In the genomic region with DNA sequence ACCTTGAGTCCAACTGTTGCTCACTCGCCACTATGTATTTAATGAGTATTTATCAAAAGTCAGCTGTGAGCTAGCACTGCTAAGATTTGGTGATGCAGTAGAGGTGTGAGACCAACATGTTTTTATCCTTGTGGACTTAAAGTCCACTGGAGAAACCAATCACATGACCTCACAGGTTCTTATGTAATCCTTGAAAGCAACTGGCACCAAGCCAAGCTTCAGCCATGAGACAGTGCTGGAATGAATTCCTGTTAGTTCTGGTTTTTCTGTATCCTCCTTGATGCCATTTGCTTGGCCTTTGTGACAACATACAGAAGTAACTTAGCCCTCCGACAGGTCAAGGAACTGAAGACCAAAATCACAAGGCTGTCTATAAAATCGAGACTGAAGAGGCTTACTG, we compare ENCODE assay signal across 9 mouse cellular contexts.
A peak's percentile ranks its signal among the peaks of the same experiment; 100 is the strongest.
DNase-seq lines count a peak whose midpoint lies in the region; ATAC-seq and TF ChIP-seq lines count a peak whose summit lies in the region.
"Had no signal": no experiment of that assay in that cellular context is flagged by ENCODE, and none has a peak within 500 bp of the region (broad histone marks: within the 10 kb centered on the region; RNA-seq: fewer than 3 reads in every experiment).

No protein-coding gene starts in this region.

- H3K9me3 ChIP-seq in kidney, embryonic 16.5 days (ENCODE audit: low read length) = no peaks in the 10 kb centered on the region
- H3K9me3 ChIP-seq: heart, embryonic 15.5 days had no signal

- no peak for TF ChIP-seq CTCF in kidney, adult 2 months (conservative IDR thresholded peaks at IDR 0.05; ENCODE audit: insufficient read depth, insufficient read length, low read depth, low read length)

- no peaks in the 10 kb centered on the region for H3K36me3 ChIP-seq in kidney, adult 2 months (ENCODE audit: control insufficient read depth, insufficient read depth, low read length)
- no peaks in the 10 kb centered on the region for H3K36me3 ChIP-seq in kidney, embryonic 16.5 days (ENCODE audit: insufficient read depth, low read length)

- WGBS in kidney, adult 2 months = 75% methylated on average over 3 of the region's 3 CpGs
- 89% methylated on average over 3 of the region's 3 CpGs for WGBS in kidney, embryonic 16.5 days

- no peak for TF ChIP-seq POLR2A in kidney, adult 2 months (IDR thresholded peaks at IDR 0.05; ENCODE audit: low read depth, low read length)

- ATAC-seq in kidney, embryonic 16.5 days (ENCODE audit: low FRiP score, low TSS enrichment) = no peak

- no peak overlapping the region for H3K4me3 ChIP-seq in kidney, adult 2 months (ENCODE audit: insufficient read depth, low read depth, low read length)
- H3K4me3 ChIP-seq in kidney, embryonic 16.5 days (ENCODE audit: low read length) = no peak overlapping the region
- H3K4me3 ChIP-seq: heart, embryonic 15.5 days had no signal

- H3K27me3 ChIP-seq in kidney, adult 2 months (replicated peaks; ENCODE audit: control insufficient read depth, insufficient read depth, low read length) = no peaks in the 10 kb centered on the region
- no peaks in the 10 kb centered on the region for H3K27me3 ChIP-seq in kidney, embryonic 16.5 days (ENCODE audit: insufficient read depth, low read length)
- H3K27me3 ChIP-seq: heart, embryonic 15.5 days had no signal

- H3K4me2 ChIP-seq in kidney, embryonic 16.5 days (replicated peaks; ENCODE audit: low read depth, low read length) = no peak overlapping the region
- H3K4me2 ChIP-seq: heart, embryonic 15.5 days had no signal

- H3K9ac ChIP-seq in kidney, embryonic 16.5 days (replicated peaks; ENCODE audit: low read length) = no peak overlapping the region
- H3K9ac ChIP-seq: heart, embryonic 15.5 days had no signal

- H3K4me1 ChIP-seq in kidney, adult 2 months (ENCODE audit: control insufficient read depth, insufficient read depth, low read length) = no peaks in the 10 kb centered on the region; the same call in 1 of the 2 replicates
- no peaks in the 10 kb centered on the region for H3K4me1 ChIP-seq in kidney, embryonic 16.5 days (ENCODE audit: insufficient read depth, low read length)
- H3K4me1 ChIP-seq: heart, embryonic 15.5 days had no signal

- DNase-seq in cerebellum, adult 9-10 months = peak; percentile 2
- no peak for DNase-seq in cerebellum, adult 11 months
- peak; percentile 89 for DNase-seq in kidney, adult 2 months
- DNase-seq in ZHBTc4 (ENCODE audit: low read depth, low spot score) = peak; percentile 25
- peak; percentile 22 to 62 for DNase-seq in lung, adult 18-20 months
- no peak for DNase-seq in frontal cortex, postnatal 10 days (ENCODE audit: low spot score in 2 of 2)
- DNase-seq in layer of hippocampus, postnatal 36 days = no peak

- no peak overlapping the region for H3K27ac ChIP-seq in kidney, adult 2 months (ENCODE audit: insufficient read depth, low read depth, low read length)
- H3K27ac ChIP-seq in kidney, embryonic 16.5 days (ENCODE audit: low read length) = no peak overlapping the region
- H3K27ac ChIP-seq: heart, embryonic 15.5 days had no signal

Comparison
In these comparisons a context has a peak if more than half of its experiments do, and no peak if none do; other contexts are left out.
1. DNase-seq: peak in cerebellum, adult 9-10 months (single experiment), kidney, adult 2 months (single experiment), ZHBTc4 (single experiment) and lung, adult 18-20 months (2 of 2); none in cerebellum, adult 11 months (single experiment), frontal cortex, postnatal 10 days (0 of 2) and layer of hippocampus, postnatal 36 days (0 of 2).